Mouse (Mus musculus) heart, postnatal 0 days (tissue): ENCODE measurements at regions not wholly inside any gene's neighbourhood (a gene's known extent, or its start where the extent isn't known, plus 50 kb on each side); places are given as distances from the start of the nearest gene placed in this dataset.

Experiments
- CTCF ChIP-seq: IDR thresholded peaks from 2 replicates; pipeline ENCODE4 v1.5.1; 2016; ENCODE audit warnings: antibody characterized with exemption, control low read depth, low read depth
- EP300 ChIP-seq: IDR thresholded peaks from 2 replicates; pipeline ENCODE4 v1.6.1; 2016; ENCODE audit warnings: antibody characterized with exemption, low read depth

DNA sequence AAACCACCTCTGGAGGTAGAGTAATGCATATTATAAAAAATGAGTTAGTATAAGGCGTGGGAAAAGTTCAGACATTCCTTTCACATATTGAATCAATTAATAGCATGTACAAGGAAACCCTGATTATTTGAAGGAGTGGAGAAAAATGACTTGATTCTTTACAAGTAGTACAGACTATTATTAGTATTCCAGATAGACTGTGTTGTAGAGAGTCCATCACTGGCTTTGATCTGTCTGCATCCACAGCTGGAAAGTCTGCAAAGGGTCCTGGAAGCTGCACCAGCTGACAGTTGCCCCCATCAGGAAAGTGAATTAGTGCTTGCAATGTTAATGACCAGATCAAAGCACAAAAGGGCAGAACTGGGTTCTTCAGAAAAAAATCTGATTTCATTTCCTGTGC, 391.6 kb downstream of the 1700008P02Rik start:
- TF ChIP-seq CTCF = no peak
- no peak for TF ChIP-seq EP300
